Mouse (Mus musculus) embryonic facial prominence, embryonic 14.5 days (tissue): ENCODE measurements around the gene Ddx25. TPM values are rescaled to one million over a fixed set of nuclear protein-coding genes. Genes with fewer than 3 reads are reported as not detected.

Source experiments
- ATAC-seq: fragments of 200-750 bp; cut with Nextera tagmentation; 2 replicates; pipeline ENCODE4 v1.8.0; 2017; ENCODE audit warnings: low read depth, moderate number of reproducible peaks, moderate TSS enrichment
- DNase-seq: peaks from one replicate; pipeline ENCODE4 v3.0.0-alpha.2; 2015; ENCODE audit warnings: low spot score
- H3K27ac ChIP-seq: fragments of 300-500 bp; sonication (generic); replicated peaks from 2 replicates; pipeline ENCODE4 v1.5.1; 2014; ENCODE audit warnings: low read depth, mild to moderate bottlenecking, low read length, moderate library complexity
- H3K27me3 ChIP-seq: fragments of 300-500 bp; sonication (generic); replicated peaks from 2 replicates; pipeline ENCODE4 v1.6.1; 2014; ENCODE audit warnings: low read length; ENCODE audit not compliant: control insufficient read depth, insufficient read depth
- H3K36me3 ChIP-seq: fragments of 300-500 bp; sonication (generic); 2 replicates; pipeline ENCODE4 v1.6.1; 2014; ENCODE audit warnings: low read length, mixed read lengths; ENCODE audit not compliant: control insufficient read depth, insufficient read depth
- H3K4me1 ChIP-seq: fragments of 300-500 bp; sonication (generic); 2 replicates; pipeline ENCODE4 v1.6.1; 2014; ENCODE audit warnings: antibody characterized with exemption, low read length; ENCODE audit not compliant: control insufficient read depth, insufficient read depth
- H3K4me2 ChIP-seq: fragments of 300-500 bp; sonication (generic); 2 replicates; pipeline ENCODE4 v1.6.1; 2014; ENCODE audit warnings: low read depth, mild to moderate bottlenecking, low read length, moderate library complexity, mixed read lengths
- H3K4me3 ChIP-seq: fragments of 300-500 bp; sonication (generic); 2 replicates; pipeline ENCODE4 v1.5.1; 2014; ENCODE audit warnings: low read depth, mild to moderate bottlenecking, low read length
- H3K9ac ChIP-seq: fragments of 300-500 bp; sonication (generic); 2 replicates; pipeline ENCODE4 v1.6.1; 2014; ENCODE audit warnings: low read depth, mild to moderate bottlenecking, low read length, moderate library complexity, mixed read lengths
- H3K9me3 ChIP-seq: fragments of 300-500 bp; sonication (generic); 2 replicates; pipeline ENCODE4 v1.6.1; 2016; ENCODE audit warnings: low read length; ENCODE audit not compliant: control insufficient read depth
- WGBS: fragments of 180-500 bp; shearing (Covaris S2); extraction: QIAGEN DNeasy Blood & Tissue Kit; methylation state at CpG from one replicate; pipeline ENCODE4 v1.1.7; 2014; 5-methylcytosine and 5-hydroxymethylcytosine counted together
- polyA plus RNA-seq: library from polyadenylated mRNA; unstranded; fragments of >200 nt; fragmentation: Nextera tagmentation; extraction: Ambion mirVana; gene quantifications from 2 replicates; pipeline ENCODE4 v1.2.1, GENCODE M21; 2014

The Ddx25 gene
- polyA plus RNA-seq, 1 experiment from 2014 or later = 3.7 TPM

GRCm38 (mm10) chr9:35529796-35530195 lies 28.5 kb downstream of the Ddx25 start:
- Histone ChIP-seq H3K4me1 (peaks cover 15% of the 10 kb centered on the region), H3K27me3 (no peaks in the 10 kb centered on the region), H3K9ac (0 out of 2 replicates have a peak overlapping the region, but pooled peaks have one; percentile 8), H3K4me3 (no peak overlapping the region), H3K27ac (peak overlapping the region; percentile 75), H3K9me3 (no peaks in the 10 kb centered on the region), H3K4me2 (no peak overlapping the region), H3K36me3 (no peaks in the 10 kb centered on the region)
- ATAC-seq = peak; percentile 63; the same call in 1 of the 2 replicates
- DNase-seq = peak; percentile 76
- WGBS = 9% methylated on average over 1 of the region's 1 CpGs

GRCm38 (mm10) chr9:35529141-35529540 lies 29.2 kb downstream of the Ddx25 start:
- Histone ChIP-seq H3K27ac (no peak overlapping the region; the same call in 1 of the 2 replicates), H3K4me1 (peaks cover 21% of the 10 kb centered on the region)

GRCm38 (mm10) chr9:35523941-35524411 lies 34.4 kb downstream of the Ddx25 start:
- peak; percentile 88 for DNase-seq
- Histone ChIP-seq H3K4me1 (peaks cover 9% of the 10 kb centered on the region), H3K4me3 (no peak overlapping the region), H3K9me3 (no peaks in the 10 kb centered on the region), H3K27ac (peak overlapping the region; percentile 61), H3K9ac (no peak overlapping the region), H3K27me3 (no peaks in the 10 kb centered on the region), H3K36me3 (no peaks in the 10 kb centered on the region), H3K4me2 (peak overlapping the region; percentile 6; the same call in 1 of the 2 replicates)
- peak; percentile 85 for ATAC-seq
- 13% methylated on average over 7 of the region's 7 CpGs for WGBS

More at GRCm38 (mm10) chr9:35529141-35529540, 29.2 kb downstream of the Ddx25 start:
- ATAC-seq (no peak), DNase-seq (peak; percentile 33)
- no peaks in the 10 kb centered on the region for H3K9me3 ChIP-seq
- no peak overlapping the region for H3K4me3 ChIP-seq
- no peaks in the 10 kb centered on the region for H3K36me3 ChIP-seq
- no peak overlapping the region for H3K4me2 ChIP-seq
- H3K27me3 ChIP-seq = no peaks in the 10 kb centered on the region
- H3K9ac ChIP-seq = no peak overlapping the region
- 34% methylated on average over 3 of the region's 3 CpGs for whole genome bisulfite sequencing

GRCm38 (mm10) chr9:35523541-35523940 lies 34.8 kb downstream of the Ddx25 start:
- no peak overlapping the region for H3K9ac ChIP-seq
- no peak overlapping the region for H3K4me3 ChIP-seq
- no peaks in the 10 kb centered on the region for H3K27me3 ChIP-seq
- DNase-seq = peak; percentile 96
- H3K4me2 ChIP-seq = peak overlapping the region; percentile 6; the same call in 1 of the 2 replicates
- ATAC-seq = peak; percentile 90
- 21% methylated on average over 5 of the region's 5 CpGs for WGBS
- no peaks in the 10 kb centered on the region for H3K36me3 ChIP-seq
- H3K9me3 ChIP-seq = no peaks in the 10 kb centered on the region
- peak overlapping the region; percentile 61 for H3K27ac ChIP-seq
- H3K4me1 ChIP-seq = peaks cover 9% of the 10 kb centered on the region

DNA sequence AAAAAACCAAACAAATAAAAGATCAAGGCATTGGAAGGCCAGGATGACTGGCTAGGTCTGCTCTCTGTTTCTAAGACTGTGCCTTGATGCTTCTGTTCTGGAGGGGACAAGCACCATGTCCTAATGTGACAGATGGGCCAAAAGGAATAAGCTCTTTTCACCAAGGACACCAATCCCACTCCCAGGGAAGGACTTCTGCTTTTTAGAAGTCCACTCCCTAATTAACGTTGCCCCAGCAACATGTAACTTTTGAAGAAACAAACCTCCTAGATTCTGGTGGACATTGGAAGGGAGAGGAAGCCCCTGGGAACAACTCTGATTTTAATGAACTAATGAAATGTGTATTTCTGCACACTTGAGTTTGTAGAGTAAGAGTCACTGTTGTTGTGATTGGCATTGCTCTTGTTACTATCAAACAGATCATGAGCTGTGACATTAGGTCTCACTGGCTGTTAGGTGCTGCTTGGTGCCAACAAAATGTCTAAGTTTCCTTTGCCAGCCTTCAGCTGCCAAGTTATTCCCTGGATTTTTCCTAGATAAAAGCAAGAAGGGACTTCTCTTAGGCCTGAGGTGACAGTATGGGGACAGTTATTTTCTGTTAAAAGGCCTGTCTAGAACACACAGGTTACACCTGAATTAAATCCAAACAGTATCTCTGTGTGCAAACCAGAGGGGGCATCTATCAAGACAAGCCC lies 35.4 kb downstream of the Ddx25 start:
- Histone ChIP-seq H3K27ac (peak overlapping the region; percentile 61), H3K27me3 (no peaks in the 10 kb centered on the region), H3K36me3 (no peaks in the 10 kb centered on the region), H3K9ac (no peak overlapping the region), H3K9me3 (no peaks in the 10 kb centered on the region), H3K4me3 (no peak overlapping the region), H3K4me1 (peaks cover 9% of the 10 kb centered on the region), H3K4me2 (no peak overlapping the region)
- DNase-seq (no peak), ATAC-seq (no peak)
- WGBS = 79% methylated on average over 1 of the region's 1 CpGs

GRCm38 (mm10) chr9:35522241-35522640 lies 36.1 kb downstream of the Ddx25 start:
- 0 out of 2 replicates have a peak overlapping the region, but pooled peaks have one; percentile 61 for H3K27ac ChIP-seq
- 58% methylated on average over 2 of the region's 2 CpGs for WGBS
- peaks cover 9% of the 10 kb centered on the region for H3K4me1 ChIP-seq
- H3K4me3 ChIP-seq = no peak overlapping the region
- H3K9me3 ChIP-seq = no peaks in the 10 kb centered on the region
- no peaks in the 10 kb centered on the region for H3K36me3 ChIP-seq
- H3K27me3 ChIP-seq = no peaks in the 10 kb centered on the region
- DNase-seq = no peak
- ATAC-seq = no peak
- no peak overlapping the region for H3K4me2 ChIP-seq
- no peak overlapping the region for H3K9ac ChIP-seq

GRCm38 (mm10) chr9:35520631-35521348 lies 37.5 kb downstream of the Ddx25 start:
- no peak overlapping the region for H3K4me3 ChIP-seq
- H3K4me1 ChIP-seq = peaks cover 9% of the 10 kb centered on the region
- H3K27ac ChIP-seq = no peak overlapping the region
- no peaks in the 10 kb centered on the region for H3K27me3 ChIP-seq
- H3K36me3 ChIP-seq = no peaks in the 10 kb centered on the region
- H3K9ac ChIP-seq = no peak overlapping the region
- ATAC-seq (no peak), DNase-seq (no peak)
- H3K4me2 ChIP-seq = no peak overlapping the region
- no peaks in the 10 kb centered on the region for H3K9me3 ChIP-seq
- WGBS = 76% methylated on average over 6 of the region's 6 CpGs

- no peak within 1 kb of the TSS for H3K9ac ChIP-seq
- no peak for DNase-seq
- H3K36me3 ChIP-seq = no peaks in the 10 kb centered on the region
- no peak within 1 kb of the TSS for H3K4me3 ChIP-seq
- no peaks in the 10 kb centered on the region for H3K4me1 ChIP-seq
- ATAC-seq = no peak
- no peaks in the 10 kb centered on the region for H3K27me3 ChIP-seq
- H3K4me2 ChIP-seq = no peak within 1 kb of the TSS
- H3K27ac ChIP-seq = no peak within 1 kb of the TSS
- WGBS = 80% methylated on average over 3 of the region's 3 CpGs
- H3K9me3 ChIP-seq = no peaks in the 10 kb centered on the region
Observed at GRCm38 (mm10) chr9:35518169-35518568, 40.2 kb downstream of the Ddx25 start, which contains the start of gene Gm1113. Gene Gm1113 (minus strand): TSS chr9:35518269.
